Mouse (Mus musculus): ENCODE data around the gene Gm15557. TPM values are rescaled to one million over a fixed set of nuclear protein-coding genes. Genes with fewer than 3 reads are reported as not detected.
"Not testable (repeated sequence)": the region's sequence is repeated elsewhere in the genome, so short reads cannot be mapped to it uniquely, and the experiment has no call there.

Gm15557 gene
- polyA plus RNA-seq (2015; fragmentation: Nextera tagmentation; extraction: Ambion mirVana) = 0.27 TPM in 1 of 2 replicates, not detected in the other

GRCm38 (mm10) chr2:155940681-155941080, at the start of gene Gm15557:
TSS of gene Gm15557 (plus strand) at chr2:155940728.
- H3K4me2 ChIP-seq (replicated peaks) = no peak within 1 kb of the TSS
- WGBS = 78% methylated on average over 3 of the region's 3 CpGs
- no peak within 1 kb of the TSS for H3K27ac ChIP-seq (replicated peaks)
- peaks cover 36% of the 10 kb centered on the region for H3K4me1 ChIP-seq
- H3K36me3 ChIP-seq = no peaks in the 10 kb centered on the region
- H3K4me3 ChIP-seq (replicated peaks) = no peak within 1 kb of the TSS
- H3K9me3 ChIP-seq (replicated peaks) = no peaks in the 10 kb centered on the region
- H3K9ac ChIP-seq = no peak within 1 kb of the TSS
- peaks cover 2% of the 10 kb centered on the region; the same call in 1 of the 2 replicates for H3K27me3 ChIP-seq
- ATAC-seq (ENCODE audit: insufficient number of reproducible peaks, low FRiP score, low TSS enrichment, low read depth) = no peak

DNA sequence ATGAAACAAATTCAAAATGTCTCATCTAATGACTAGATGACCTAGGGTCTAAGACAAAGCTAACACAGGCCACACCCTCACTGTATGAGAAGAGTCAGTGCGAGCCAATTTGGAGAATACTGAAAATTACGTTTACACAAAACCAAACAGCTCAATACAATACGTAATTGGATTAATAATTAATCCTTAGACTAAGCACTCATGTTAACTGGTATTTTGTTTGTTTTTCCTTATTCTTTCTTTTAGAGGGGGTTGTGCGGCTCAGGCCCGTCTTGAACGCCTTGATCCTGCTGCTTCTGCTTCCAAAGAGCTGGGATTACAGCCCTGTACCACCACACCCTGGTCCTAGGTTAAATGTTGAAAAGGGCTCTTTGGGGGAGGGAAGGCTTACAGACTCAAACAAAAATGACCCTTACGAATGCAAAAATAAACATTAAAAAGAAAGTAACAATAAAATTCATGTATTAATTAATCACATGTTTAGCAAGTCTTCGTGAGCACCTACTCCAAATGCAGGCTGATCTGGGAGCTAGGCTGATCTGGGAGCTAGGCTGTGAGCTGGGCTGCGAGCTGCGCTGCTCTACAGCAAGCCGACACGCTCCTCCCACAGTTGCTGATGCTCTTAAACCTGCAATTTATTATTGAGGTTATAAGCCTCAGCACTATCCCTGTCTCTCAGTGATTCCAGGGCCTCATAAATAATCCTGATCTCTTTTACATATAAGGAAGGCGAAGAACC, 46.1 kb upstream of the Gm15557 start:
- Histone ChIP-seq H3K27ac (replicated peaks) (no peak overlapping the region), H3K36me3 (peaks cover 33% of the 10 kb centered on the region), H3K4me2 (replicated peaks) (no peak overlapping the region), H3K4me3 (replicated peaks) (no peak overlapping the region), H3K4me1 (no peaks in the 10 kb centered on the region), H3K9ac (no peak overlapping the region), H3K27me3 (no peaks in the 10 kb centered on the region), H3K9me3 (replicated peaks) (no peaks in the 10 kb centered on the region)
- no peak for ATAC-seq (ENCODE audit: insufficient number of reproducible peaks, low FRiP score, low TSS enrichment, low read depth)
- 90% methylated on average over 13 of the region's 13 CpGs for WGBS

DNA sequence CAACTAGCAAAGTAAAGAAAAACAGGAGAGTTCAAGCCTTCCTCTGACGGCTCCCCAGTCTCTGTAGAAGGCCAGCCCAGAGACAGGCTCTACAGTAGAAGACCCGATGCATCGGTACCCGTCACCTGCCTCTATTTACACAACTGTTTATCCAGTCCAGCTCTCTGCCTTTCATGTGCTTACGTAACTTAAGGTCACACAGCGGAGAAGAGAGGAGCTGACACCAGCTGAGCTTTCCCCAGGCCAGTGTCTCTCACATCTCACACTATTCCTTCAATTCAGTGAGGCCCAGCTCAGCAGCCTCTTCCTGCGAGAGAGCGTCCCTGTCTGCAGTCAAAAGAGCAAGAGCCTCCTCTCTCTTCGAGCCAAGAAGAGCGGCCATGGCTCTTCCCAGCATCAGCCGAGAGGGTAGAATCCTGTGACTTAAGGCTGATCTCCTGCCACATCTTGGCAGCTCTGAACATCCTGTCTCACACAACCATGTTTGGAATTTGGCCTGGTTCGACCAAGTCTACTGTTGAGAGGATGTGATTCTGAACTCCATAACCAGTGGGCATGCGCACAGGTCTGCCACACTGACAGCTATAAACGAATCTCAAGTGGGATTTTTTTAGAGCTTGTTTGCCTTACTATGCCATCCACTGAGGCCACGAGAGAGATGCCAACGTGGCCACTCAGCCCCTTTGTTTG, 45.3 kb upstream of the Gm15557 start:
- Histone ChIP-seq H3K4me2 (replicated peaks) (no peak overlapping the region), H3K4me1 (no peaks in the 10 kb centered on the region), H3K4me3 (replicated peaks) (no peak overlapping the region), H3K27ac (replicated peaks) (no peak overlapping the region), H3K27me3 (no peaks in the 10 kb centered on the region), H3K36me3 (peaks cover 39% of the 10 kb centered on the region), H3K9ac (no peak overlapping the region), H3K9me3 (replicated peaks) (no peaks in the 10 kb centered on the region)
- ATAC-seq (ENCODE audit: insufficient number of reproducible peaks, low FRiP score, low TSS enrichment, low read depth) = no peak
- 90% methylated on average over 16 of the region's 16 CpGs for WGBS

- Histone ChIP-seq H3K36me3 (peaks cover 38% of the 10 kb centered on the region), H3K4me1 (no peaks in the 10 kb centered on the region), H3K9ac (no peak overlapping the region), H3K9me3 (replicated peaks) (no peaks in the 10 kb centered on the region), H3K4me2 (replicated peaks) (no peak overlapping the region), H3K27me3 (no peaks in the 10 kb centered on the region), H3K27ac (replicated peaks) (no peak overlapping the region), H3K4me3 (replicated peaks) (no peak overlapping the region)
- WGBS = 81% methylated on average over 16 of the region's 16 CpGs
- no peak for ATAC-seq (ENCODE audit: insufficient number of reproducible peaks, low FRiP score, low TSS enrichment, low read depth)
These were observed 37.4 kb upstream of the Gm15557 start for GRCm38 (mm10) chr2:155902989-155903631.

DNA sequence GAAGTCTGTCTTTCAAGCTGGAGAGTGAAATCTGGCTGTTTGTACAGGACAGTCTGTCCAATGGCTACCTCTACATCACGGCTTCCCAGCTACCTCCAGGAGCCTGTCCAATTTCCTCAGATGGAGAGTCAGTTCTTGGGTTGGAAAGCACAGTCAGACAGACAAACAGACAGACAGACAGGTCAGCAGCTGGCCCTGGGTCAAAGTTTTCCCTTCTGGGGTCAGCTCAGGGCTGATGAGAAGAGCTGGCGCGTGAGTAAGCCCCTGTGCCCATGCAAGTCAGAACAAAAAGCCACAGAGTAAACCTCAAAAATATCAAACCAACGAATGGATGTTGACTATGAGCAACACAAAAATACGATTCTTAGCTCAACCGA, 36.9 kb upstream of the Gm15557 start:
- peaks cover 36% of the 10 kb centered on the region for H3K36me3 ChIP-seq
- ATAC-seq (ENCODE audit: insufficient number of reproducible peaks, low FRiP score, low TSS enrichment, low read depth) = no peak
- H3K27ac ChIP-seq (replicated peaks) = no peak overlapping the region
- no peak overlapping the region for H3K4me3 ChIP-seq (replicated peaks)
- no peaks in the 10 kb centered on the region for H3K27me3 ChIP-seq
- no peaks in the 10 kb centered on the region for H3K4me1 ChIP-seq
- WGBS = 88% methylated on average over 6 of the region's 6 CpGs
- no peaks in the 10 kb centered on the region for H3K9me3 ChIP-seq (replicated peaks)
- H3K9ac ChIP-seq = no peak overlapping the region
- H3K4me2 ChIP-seq (replicated peaks) = no peak overlapping the region

DNA sequence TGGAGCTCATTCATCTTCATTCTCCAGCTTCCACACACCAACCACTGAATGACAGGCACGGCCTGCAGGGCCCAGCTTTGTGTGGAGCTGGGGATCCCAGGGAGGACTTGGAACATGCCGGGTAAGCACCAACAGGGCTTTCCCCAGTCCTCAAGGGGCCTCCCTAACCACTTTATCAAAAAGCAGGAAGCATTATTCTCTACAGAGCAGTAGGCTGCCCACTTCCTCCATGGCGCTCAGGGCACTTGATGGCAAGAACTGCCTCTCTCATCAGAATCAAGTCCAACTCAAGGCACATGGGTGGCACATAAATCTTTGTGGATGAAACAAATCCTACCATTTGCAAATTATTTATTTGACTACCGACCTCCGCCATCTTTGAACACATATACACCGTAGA, 25.8 kb upstream of the Gm15557 start:
- Histone ChIP-seq H3K9me3 (replicated peaks) (no peaks in the 10 kb centered on the region), H3K4me3 (replicated peaks) (no peak overlapping the region), H3K9ac (no peak overlapping the region), H3K27me3 (no peaks in the 10 kb centered on the region), H3K27ac (replicated peaks) (no peak overlapping the region), H3K4me2 (replicated peaks) (no peak overlapping the region), H3K4me1 (no peaks in the 10 kb centered on the region), H3K36me3 (peaks cover 47% of the 10 kb centered on the region)
- no peak for ATAC-seq (ENCODE audit: insufficient number of reproducible peaks, low FRiP score, low TSS enrichment, low read depth)
- WGBS = 91% methylated on average over 6 of the region's 6 CpGs

GRCm38 (mm10) chr2:155923143-155923542, 17.4 kb upstream of the Gm15557 start:
- Histone ChIP-seq H3K9ac (no peak overlapping the region), H3K4me3 (replicated peaks) (no peak overlapping the region), H3K4me1 (no peaks in the 10 kb centered on the region), H3K4me2 (replicated peaks) (no peak overlapping the region), H3K27ac (replicated peaks) (no peak overlapping the region), H3K27me3 (no peaks in the 10 kb centered on the region), H3K36me3 (peaks cover 20% of the 10 kb centered on the region; the same call in 1 of the 2 replicates), H3K9me3 (replicated peaks) (no peaks in the 10 kb centered on the region)
- 93% methylated on average over 7 of the region's 7 CpGs for WGBS
- no peak for ATAC-seq (ENCODE audit: insufficient number of reproducible peaks, low FRiP score, low TSS enrichment, low read depth)

DNA sequence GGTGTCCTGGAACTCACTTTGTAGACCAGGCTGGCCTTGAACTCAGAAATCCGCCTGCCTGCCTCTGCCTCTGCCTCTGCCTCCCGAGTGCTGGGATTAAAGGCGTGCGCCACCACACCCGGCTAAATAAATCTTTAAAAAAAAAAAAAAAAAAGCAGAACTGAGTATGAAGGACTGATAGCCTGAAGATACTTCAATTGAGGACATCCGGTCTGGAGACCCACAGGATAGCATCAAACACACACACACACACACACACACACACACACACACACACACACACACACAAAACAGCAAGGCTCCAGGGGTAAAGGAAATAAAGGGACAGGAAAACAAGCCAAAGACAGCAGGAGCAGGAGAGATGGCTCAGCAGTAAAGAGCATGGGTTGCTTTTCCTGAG, 15.3 kb upstream of the Gm15557 start:
- H3K27ac ChIP-seq (replicated peaks); H3K27me3 ChIP-seq; H3K4me3 ChIP-seq (replicated peaks); H3K9me3 ChIP-seq (replicated peaks); H3K4me2 ChIP-seq (replicated peaks); ATAC-seq (ENCODE audit: insufficient number of reproducible peaks, low FRiP score, low TSS enrichment, low read depth); H3K4me1 ChIP-seq; H3K9ac ChIP-seq: not testable (repeated sequence)
- H3K36me3 ChIP-seq = peaks cover 16% of the 10 kb centered on the region; the same call in 1 of the 2 replicates
- 81% methylated on average over 6 of the region's 6 CpGs for WGBS

GRCm38 (mm10) chr2:155928711-155929345, 11.7 kb upstream of the Gm15557 start:
- H3K4me3 ChIP-seq (replicated peaks) = peak overlapping the region; percentile 68
- ATAC-seq (ENCODE audit: insufficient number of reproducible peaks, low FRiP score, low TSS enrichment, low read depth) = no peak
- H3K27ac ChIP-seq (replicated peaks) = peak overlapping the region; percentile 34; the same call in 1 of the 2 replicates
- peaks cover 13% of the 10 kb centered on the region for H3K4me1 ChIP-seq
- 52% methylated on average over 7 of the region's 7 CpGs for WGBS
- H3K4me2 ChIP-seq (replicated peaks) = peak overlapping the region; percentile 65
- peaks cover 4% of the 10 kb centered on the region; the same call in 1 of the 2 replicates for H3K36me3 ChIP-seq
- H3K27me3 ChIP-seq = no peaks in the 10 kb centered on the region
- no peaks in the 10 kb centered on the region for H3K9me3 ChIP-seq (replicated peaks)
- no peak overlapping the region; the same call in 1 of the 2 replicates for H3K9ac ChIP-seq

- Histone ChIP-seq H3K36me3 (no peaks in the 10 kb centered on the region), H3K9ac (peak within 1 kb of the TSS; percentile 26), H3K27me3 (no peaks in the 10 kb centered on the region), H3K4me2 (replicated peaks) (peak within 1 kb of the TSS; percentile 65), H3K27ac (replicated peaks) (peak within 1 kb of the TSS; percentile 96), H3K4me1 (peaks cover 13% of the 10 kb centered on the region), H3K4me3 (replicated peaks) (peak within 1 kb of the TSS; percentile 68), H3K9me3 (replicated peaks) (no peaks in the 10 kb centered on the region)
- under 1% methylated on average over 38 of the region's 38 CpGs for WGBS
- peak; percentile 94 for ATAC-seq (ENCODE audit: insufficient number of reproducible peaks, low FRiP score, low TSS enrichment, low read depth)
These were observed 10.7 kb upstream of the Gm15557 start, which contains the start of gene Uqcc1 for GRCm38 (mm10) chr2:155929531-155930442. TSS of gene Uqcc1 (minus strand) at chr2:155930310.
